Mouse (Mus musculus): ENCODE results near the gene Amhr2. TPM values are rescaled to one million over a fixed set of nuclear protein-coding genes. Genes with fewer than 3 reads are reported as not detected.

Amhr2 gene
- polyA plus RNA-seq, 1 experiment from 2014 or later: 0.40 TPM

DNA sequence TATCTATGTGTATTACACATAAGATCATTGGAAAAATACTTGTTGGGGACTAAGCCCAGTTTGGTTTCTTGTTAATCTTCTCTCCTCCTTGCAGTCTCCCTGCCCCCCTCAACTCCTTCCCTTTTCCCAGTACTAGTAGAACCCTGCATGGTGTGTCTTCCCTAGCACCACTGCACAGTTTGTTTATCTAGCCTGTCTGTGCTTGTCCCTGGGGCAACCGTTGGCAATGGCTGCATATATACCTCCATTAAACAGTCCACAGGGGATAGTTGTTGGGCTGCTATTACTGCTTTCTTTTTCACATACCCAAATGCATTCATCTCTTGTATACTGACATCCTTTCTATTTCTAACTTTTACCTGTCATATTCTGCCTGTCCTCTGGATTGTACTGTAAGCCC, 42.5 kb downstream of the Amhr2 start:
- no peak for ATAC-seq (ENCODE audit: low FRiP score)
- no peaks in the 10 kb centered on the region for H3K9me3 ChIP-seq
- H3K4me1 ChIP-seq (replicated peaks): no peaks in the 10 kb centered on the region
- peaks cover 81% of the 10 kb centered on the region for H3K36me3 ChIP-seq
- H3K27ac ChIP-seq: no peak overlapping the region
- no peak overlapping the region for H3K4me2 ChIP-seq
- 74% methylated on average over 1 of the region's 1 CpGs for WGBS
- H3K9ac ChIP-seq: no peak overlapping the region
- no peaks in the 10 kb centered on the region for H3K27me3 ChIP-seq
- H3K4me3 ChIP-seq: no peak overlapping the region

DNA sequence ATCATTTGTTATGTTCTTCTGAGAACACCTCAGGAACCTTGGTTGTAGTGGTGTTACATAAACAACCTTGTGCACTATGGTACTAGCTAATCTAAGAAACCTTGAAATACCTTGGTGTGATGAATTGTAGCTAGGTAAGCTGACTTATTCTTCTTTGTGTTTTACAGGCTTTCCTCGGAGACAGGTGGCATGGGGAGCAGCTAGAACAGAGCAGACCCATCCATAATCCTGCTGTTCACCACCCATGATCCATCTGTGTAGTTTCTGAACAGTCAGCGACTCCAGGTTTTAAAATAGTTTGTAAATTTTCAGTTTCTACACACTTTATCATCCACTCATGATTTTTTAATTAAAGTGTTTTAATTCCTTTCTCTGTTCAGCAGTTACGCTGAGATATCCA, 53.2 kb downstream of the Amhr2 start:
- H3K9ac ChIP-seq: no peak overlapping the region
- no peak for ATAC-seq (ENCODE audit: low FRiP score)

DNA sequence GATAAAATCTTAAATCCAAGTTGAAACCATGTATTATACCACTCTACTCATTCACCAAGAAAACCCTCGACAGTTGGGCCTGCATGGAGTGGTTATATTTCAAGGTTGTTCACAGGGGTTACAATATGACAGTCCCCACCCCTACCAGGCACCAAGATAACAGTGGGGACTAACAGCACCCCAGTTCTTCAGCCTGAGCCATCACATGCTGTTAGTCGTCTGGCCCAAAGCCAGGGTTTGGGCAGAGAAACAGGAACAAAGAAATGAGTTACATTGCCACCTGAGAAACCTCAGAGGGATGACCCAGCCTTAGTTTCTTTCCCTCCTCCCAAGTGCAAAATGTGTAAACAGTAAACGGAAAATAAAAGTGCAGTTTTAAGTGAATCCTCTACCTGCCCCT, 54.2 kb downstream of the Amhr2 start:
- Histone ChIP-seq H3K4me1 (replicated peaks) (no peaks in the 10 kb centered on the region), H3K4me2 (no peak overlapping the region), H3K27ac (no peak overlapping the region), H3K27me3 (no peaks in the 10 kb centered on the region), H3K9me3 (no peaks in the 10 kb centered on the region), H3K36me3 (peaks cover 91% of the 10 kb centered on the region), H3K9ac (no peak overlapping the region), H3K4me3 (no peak overlapping the region)
- 80% methylated on average over 3 of the region's 3 CpGs for WGBS
- ATAC-seq (ENCODE audit: low FRiP score): no peak

More for the DNA sequence above, 53.2 kb downstream of the Amhr2 start:
- no peaks in the 10 kb centered on the region for H3K4me1 ChIP-seq (replicated peaks)
- H3K4me3 ChIP-seq: no peak overlapping the region
- H3K27me3 ChIP-seq: no peaks in the 10 kb centered on the region
- H3K9me3 ChIP-seq: no peaks in the 10 kb centered on the region
- H3K4me2 ChIP-seq: no peak overlapping the region
- peaks cover 90% of the 10 kb centered on the region for H3K36me3 ChIP-seq
- WGBS: 92% methylated on average over 3 of the region's 3 CpGs
- no peak overlapping the region for H3K27ac ChIP-seq

DNA sequence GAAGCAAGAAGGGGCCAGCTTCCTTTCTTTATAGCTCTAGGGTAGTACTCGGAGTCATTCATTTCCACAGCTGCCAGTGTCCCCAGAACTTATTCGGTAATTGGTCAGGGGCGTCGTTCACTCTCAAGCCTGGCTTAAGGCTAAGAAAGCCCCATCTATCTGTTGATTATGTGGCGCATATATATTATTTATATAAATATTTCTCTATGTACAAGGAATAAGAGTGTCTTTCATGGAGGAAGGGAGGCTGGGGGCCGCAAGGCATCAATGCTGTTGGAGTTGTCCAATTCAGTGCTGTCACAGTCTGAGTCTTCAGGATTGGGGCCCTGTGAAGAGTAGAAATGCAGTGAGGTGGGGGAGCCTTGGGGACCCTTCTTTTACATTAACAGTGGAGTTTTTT, 54.7 kb downstream of the Amhr2 start:
- no peak for ATAC-seq (ENCODE audit: low FRiP score)
- 90% methylated on average over 6 of the region's 6 CpGs for WGBS
- Histone ChIP-seq H3K4me1 (replicated peaks) (no peaks in the 10 kb centered on the region), H3K27ac (no peak overlapping the region), H3K9ac (no peak overlapping the region), H3K4me2 (no peak overlapping the region), H3K4me3 (no peak overlapping the region), H3K36me3 (peaks cover 91% of the 10 kb centered on the region), H3K27me3 (no peaks in the 10 kb centered on the region), H3K9me3 (no peaks in the 10 kb centered on the region)

DNA sequence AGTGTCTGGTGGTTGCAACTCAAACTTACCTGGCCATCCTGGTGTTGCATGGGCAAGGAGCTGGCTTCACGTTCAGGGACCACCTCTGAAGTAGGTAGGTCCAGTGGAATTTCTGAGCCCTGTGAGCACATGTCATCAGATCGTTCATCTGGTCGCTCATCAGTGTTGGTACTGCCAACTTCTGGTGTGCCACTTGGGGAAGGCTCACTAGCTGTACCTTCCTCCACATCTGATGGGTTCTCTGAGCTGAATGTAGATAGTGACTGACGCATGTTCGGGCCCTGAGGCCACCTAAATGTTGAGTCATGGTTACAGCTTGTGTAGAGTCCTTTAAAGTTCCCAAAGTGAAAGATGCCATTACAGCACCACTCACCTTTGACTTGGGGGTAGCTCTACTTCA, 55.3 kb downstream of the Amhr2 start:
- Histone ChIP-seq H3K4me2 (no peak overlapping the region), H3K36me3 (peaks cover 93% of the 10 kb centered on the region), H3K4me1 (replicated peaks) (no peaks in the 10 kb centered on the region), H3K27ac (no peak overlapping the region), H3K4me3 (no peak overlapping the region), H3K9ac (no peak overlapping the region), H3K9me3 (no peaks in the 10 kb centered on the region), H3K27me3 (no peaks in the 10 kb centered on the region)
- 89% methylated on average over 5 of the region's 5 CpGs for WGBS
- no peak for ATAC-seq (ENCODE audit: low FRiP score)

DNA sequence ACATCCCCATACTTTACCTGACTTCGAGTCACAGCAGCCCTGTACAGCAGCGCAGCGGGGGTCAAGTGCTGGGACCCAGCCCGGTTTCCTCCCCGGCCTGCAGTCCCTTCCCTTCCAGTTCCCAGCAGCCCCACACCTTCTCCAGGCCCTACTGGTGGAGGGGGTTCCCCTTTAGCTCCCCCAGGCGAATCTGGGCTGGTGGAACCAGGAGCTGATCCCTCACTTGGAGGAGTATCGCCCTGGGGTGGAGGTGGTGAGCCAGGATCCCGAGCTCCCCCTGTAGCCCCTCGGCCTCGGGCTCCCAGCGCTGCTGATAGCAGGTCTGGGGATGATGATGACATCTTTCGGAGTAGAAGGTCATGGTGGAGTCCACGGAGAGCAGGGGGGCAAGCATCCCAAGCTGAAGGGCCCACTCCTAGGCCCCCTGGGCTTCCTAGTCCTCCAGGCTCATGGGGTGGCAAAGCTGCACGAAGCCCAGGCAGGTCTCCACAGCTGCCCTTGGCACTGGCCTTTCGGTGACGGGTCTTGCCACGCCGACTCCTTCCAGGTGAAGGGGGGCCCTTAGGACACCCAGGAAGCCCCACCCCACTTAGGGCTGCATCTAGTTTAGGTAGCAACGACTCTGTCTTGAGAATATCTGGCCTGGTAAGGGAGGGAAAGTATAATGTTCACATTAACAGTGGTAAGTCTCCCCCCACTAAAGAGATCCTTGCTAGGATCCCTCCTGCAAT, 56.1 kb downstream of the Amhr2 start:
- no peak overlapping the region for H3K4me2 ChIP-seq
- 90% methylated on average over 19 of the region's 19 CpGs for WGBS
- H3K27me3 ChIP-seq: no peaks in the 10 kb centered on the region
- no peak overlapping the region for H3K27ac ChIP-seq
- H3K36me3 ChIP-seq: peaks cover 91% of the 10 kb centered on the region
- no peak overlapping the region for H3K9ac ChIP-seq
- no peak for ATAC-seq (ENCODE audit: low FRiP score)
- no peaks in the 10 kb centered on the region for H3K4me1 ChIP-seq (replicated peaks)
- H3K4me3 ChIP-seq: no peak overlapping the region
- no peaks in the 10 kb centered on the region for H3K9me3 ChIP-seq

DNA sequence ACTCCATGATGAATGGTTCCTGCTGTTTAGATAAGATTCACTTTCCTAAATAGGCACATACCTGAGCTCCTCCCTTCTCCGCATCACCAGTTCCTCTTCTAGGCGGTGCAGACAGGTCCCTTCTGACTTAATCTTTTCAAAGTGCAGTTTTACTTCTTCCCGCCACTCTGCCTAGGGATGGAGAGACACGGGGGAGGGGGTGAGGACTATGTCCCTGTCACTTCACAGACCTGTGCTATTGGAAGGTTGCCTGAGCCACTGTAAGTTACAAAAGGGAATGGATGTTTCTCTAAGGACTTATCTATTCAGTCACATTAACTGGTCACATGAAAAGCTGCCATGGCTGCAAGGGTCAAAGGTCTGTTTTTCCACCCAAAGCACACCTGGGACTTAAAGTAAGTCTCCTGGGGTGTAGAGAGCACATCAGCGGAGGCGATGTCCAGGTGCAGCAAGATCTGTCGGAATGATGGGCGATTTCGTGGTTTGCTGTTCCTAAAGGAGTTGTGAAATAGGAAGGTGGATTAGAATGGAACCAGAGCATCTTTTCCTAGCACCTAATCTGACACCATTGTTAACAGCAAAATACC, 57.2 kb downstream of the Amhr2 start:
- 0 out of 2 replicates have a peak, but pooled peaks cover 7% of the 10 kb centered on the region for H3K4me1 ChIP-seq (replicated peaks)
- no peaks in the 10 kb centered on the region for H3K9me3 ChIP-seq
- H3K4me3 ChIP-seq: no peak overlapping the region
- H3K27ac ChIP-seq: no peak overlapping the region
- WGBS: 77% methylated on average over 9 of the region's 9 CpGs
- no peak overlapping the region for H3K9ac ChIP-seq
- H3K4me2 ChIP-seq: no peak overlapping the region
- ATAC-seq (ENCODE audit: low FRiP score): no peak
- H3K36me3 ChIP-seq: peaks cover 82% of the 10 kb centered on the region
- no peaks in the 10 kb centered on the region for H3K27me3 ChIP-seq

DNA sequence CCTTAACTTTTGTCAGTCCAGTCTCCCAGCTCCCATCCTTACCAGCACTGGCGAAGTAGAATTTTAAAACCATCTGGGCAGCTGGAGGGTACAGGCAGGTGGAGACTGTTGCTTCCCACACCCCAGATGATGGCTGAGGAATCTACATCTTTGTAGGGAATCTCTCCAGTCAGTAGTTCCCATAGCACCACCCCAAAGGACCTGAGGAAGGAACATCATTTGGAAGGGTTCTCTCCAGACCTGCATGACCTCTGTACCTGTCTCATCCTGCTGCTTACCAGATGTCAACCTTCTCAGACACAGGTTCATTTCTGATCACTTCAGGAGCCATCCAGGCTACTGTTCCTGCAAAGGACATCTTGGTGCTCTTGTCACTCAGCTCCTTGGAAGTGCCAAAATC, 58.3 kb downstream of the Amhr2 start, which contains the start of gene Gm10337:
TSS of gene Gm10337 (plus strand) at position 276 of the 400 bp plus-strand sequence.
- ATAC-seq (ENCODE audit: low FRiP score): no peak

More for the DNA sequence above, 58.3 kb downstream of the Amhr2 start, which contains the start of gene Gm10337:
- Histone ChIP-seq H3K9ac (no peak within 1 kb of the TSS), H3K4me3 (no peak within 1 kb of the TSS), H3K27me3 (no peaks in the 10 kb centered on the region), H3K27ac (no peak within 1 kb of the TSS), H3K9me3 (no peaks in the 10 kb centered on the region), H3K36me3 (peaks cover 82% of the 10 kb centered on the region), H3K4me1 (replicated peaks) (peaks cover 10% of the 10 kb centered on the region), H3K4me2 (no peak within 1 kb of the TSS)
- 93% methylated on average over 1 of the region's 1 CpGs for WGBS

Other genes with a start within 250 kb of the Amhr2 start
- 68.8 and 71.7 TPM in 2 replicates for gene Zfp740, start 242.1 kb upstream of the Amhr2 start, polyA plus RNA-seq (2015; fragmentation: Nextera tagmentation; extraction: Ambion mirVana)
- gene Csad, start 240.6 kb upstream of the Amhr2 start, polyA plus RNA-seq (2015; fragmentation: Nextera tagmentation; extraction: Ambion mirVana): 43.2 and 44.5 TPM in 2 replicates
- 0.45 and 1.5 TPM in 2 replicates for gene Itgb7, start 213.4 kb upstream of the Amhr2 start, polyA plus RNA-seq (2015; fragmentation: Nextera tagmentation; extraction: Ambion mirVana)
- gene Rarg, start 187.8 kb upstream of the Amhr2 start, polyA plus RNA-seq (2015; fragmentation: Nextera tagmentation; extraction: Ambion mirVana): 5.7 and 7.1 TPM in 2 replicates
- gene Gm9918, start 174.8 kb upstream of the Amhr2 start, polyA plus RNA-seq (2015; fragmentation: Nextera tagmentation; extraction: Ambion mirVana): 0.14 and 0.22 TPM in 2 replicates
- gene Mfsd5, start 165.9 kb upstream of the Amhr2 start, polyA plus RNA-seq (2015; fragmentation: Nextera tagmentation; extraction: Ambion mirVana): 54.7 TPM in 2 replicates
- gene Espl1, start 149.1 kb upstream of the Amhr2 start, polyA plus RNA-seq (2015; fragmentation: Nextera tagmentation; extraction: Ambion mirVana): 7.0 and 7.2 TPM in 2 replicates
- gene Pfdn5, start 119.3 kb upstream of the Amhr2 start, polyA plus RNA-seq (2015; fragmentation: Nextera tagmentation; extraction: Ambion mirVana): 502 and 514 TPM in 2 replicates
- gene Myg1, start 113.7 kb upstream of the Amhr2 start, polyA plus RNA-seq (2015; fragmentation: Nextera tagmentation; extraction: Ambion mirVana): 91.8 and 96.4 TPM in 2 replicates
- gene Aaas, start 94.6 kb upstream of the Amhr2 start, polyA plus RNA-seq (2015; fragmentation: Nextera tagmentation; extraction: Ambion mirVana): 33.3 and 34.8 TPM in 2 replicates
- 1.1 and 1.2 TPM in 2 replicates for gene Sp7, start 78.2 kb upstream of the Amhr2 start, polyA plus RNA-seq (2015; fragmentation: Nextera tagmentation; extraction: Ambion mirVana)
- gene Sp1, start 39.2 kb upstream of the Amhr2 start, polyA plus RNA-seq (2015; fragmentation: Nextera tagmentation; extraction: Ambion mirVana): 4.6 and 6.0 TPM in 2 replicates
- 107 and 109 TPM in 2 replicates for gene Prr13, start 13.7 kb downstream of the Amhr2 start, polyA plus RNA-seq (2015; fragmentation: Nextera tagmentation; extraction: Ambion mirVana)
- gene Pcbp2, start 25.2 kb downstream of the Amhr2 start, polyA plus RNA-seq (2015; fragmentation: Nextera tagmentation; extraction: Ambion mirVana): 148 and 150 TPM in 2 replicates
- gene Gm10337, start 58.4 kb downstream of the Amhr2 start, polyA plus RNA-seq (2015; fragmentation: Nextera tagmentation; extraction: Ambion mirVana): 6.3 and 17.2 TPM in 2 replicates
- gene Map3k12, start 71.7 kb downstream of the Amhr2 start, polyA plus RNA-seq (2015; fragmentation: Nextera tagmentation; extraction: Ambion mirVana): 48.9 and 49.6 TPM in 2 replicates
- gene Tarbp2, start 72.8 kb downstream of the Amhr2 start, polyA plus RNA-seq (2015; fragmentation: Nextera tagmentation; extraction: Ambion mirVana): 94.5 and 94.6 TPM in 2 replicates
- gene Npff, start 79.6 kb downstream of the Amhr2 start, polyA plus RNA-seq (2015; fragmentation: Nextera tagmentation; extraction: Ambion mirVana): 6.1 and 7.1 TPM in 2 replicates
- not detected in 2 replicates for gene Gm28047, start 179.7 kb downstream of the Amhr2 start, polyA plus RNA-seq (2015; fragmentation: Nextera tagmentation; extraction: Ambion mirVana)
- 19.7 and 21.1 TPM in 2 replicates for gene Atf7, start 180.1 kb downstream of the Amhr2 start, polyA plus RNA-seq (2015; fragmentation: Nextera tagmentation; extraction: Ambion mirVana)
- 48.7 and 56.4 TPM in 2 replicates for gene Atp5g2, start 227.0 kb downstream of the Amhr2 start, polyA plus RNA-seq (2015; fragmentation: Nextera tagmentation; extraction: Ambion mirVana)

Measured in hindbrain, embryonic 13.5 days (tissue).